Mouse (Mus musculus) brain, embryonic 14.5 days (tissue): ENCODE measurements at regions not wholly inside any gene's neighbourhood (a gene's known extent, or its start where the extent isn't known, plus 50 kb on each side); places are given as distances from the start of the nearest gene placed in this dataset.

Experiments used
- CTCF ChIP-seq: fragments of 200-500 bp; IDR thresholded peaks from 2 replicates; pipeline ENCODE4 v1.5.1; 2012; ENCODE audit warnings: inconsistent platforms, mild to moderate bottlenecking, moderate library complexity, borderline replicate concordance; ENCODE audit not compliant: insufficient read depth, insufficient read length; ENCODE audit errors: extremely low read depth
- POLR2A ChIP-seq: fragments of 200-500 bp; IDR thresholded peaks from 2 replicates; pipeline ENCODE4 v1.6.1; 2012; ENCODE audit warnings: mild to moderate bottlenecking, inconsistent platforms, borderline replicate concordance; ENCODE audit not compliant: poor library complexity, insufficient read depth, insufficient read length, severe bottlenecking; ENCODE audit errors: extremely low read depth

- no peak for TF ChIP-seq CTCF
- TF ChIP-seq POLR2A, result no peak
These were observed 72.1 kb upstream of the Tnr start for GRCm38 (mm10) chr1:159451462-159451861.
